8 mouse cellular contexts compared by ENCODE assay signal in genomic region chr14:30353291-30354126, GRCm38 (mm10).
DNase-seq lines count a peak whose midpoint lies in the region; ATAC-seq and TF ChIP-seq lines count a peak whose summit lies in the region.

No protein-coding gene starts in this region.

- peak overlapping the region; percentile 74 for H3K9ac ChIP-seq in intestine, embryonic 14.5 days (ENCODE audit: low read length)
- peak overlapping the region; percentile 72 for H3K9ac ChIP-seq in stomach, postnatal 0 days (ENCODE audit: low read length)

- H3K4me2 ChIP-seq in intestine, embryonic 14.5 days (ENCODE audit: low read length): peak overlapping the region; percentile 84
- H3K4me2 ChIP-seq in stomach, postnatal 0 days (replicated peaks; ENCODE audit: low read depth): peak overlapping the region; percentile 83

- ATAC-seq in frontal cortex, adult (ENCODE audit: low TSS enrichment): peak; percentile 16; the same call in 1 of the 2 replicates
- ATAC-seq in intestine, embryonic 14.5 days (replicated peaks; ENCODE audit: low FRiP score, low TSS enrichment, low read depth): peak; percentile 54; the same call in 1 of the 2 replicates
- peak; percentile 53 for ATAC-seq in stomach, postnatal 0 days (ENCODE audit: low FRiP score, low TSS enrichment)

- no peak for TF ChIP-seq CTCF in spleen, adult 2 months (IDR thresholded peaks at IDR 0.05; ENCODE audit: extremely low read depth, insufficient read depth, insufficient read length, insufficient replicate concordance)
- no peak for TF ChIP-seq CTCF in embryonic fibroblast, embryonic 13.5 days (IDR thresholded peaks at IDR 0.05; ENCODE audit: borderline replicate concordance, insufficient read depth, low read length)
- no peak for TF ChIP-seq CTCF in stomach, postnatal 0 days (IDR thresholded peaks at IDR 0.05; ENCODE audit: low read depth)

- no peaks in the 10 kb centered on the region for H3K36me3 ChIP-seq in spleen, adult 2 months (ENCODE audit: control insufficient read depth, insufficient read depth, low read length)
- H3K36me3 ChIP-seq in intestine, embryonic 14.5 days (ENCODE audit: control insufficient read depth, insufficient read depth, low read length): no peaks in the 10 kb centered on the region
- no peaks in the 10 kb centered on the region for H3K36me3 ChIP-seq in stomach, postnatal 0 days (ENCODE audit: control insufficient read depth, insufficient read depth, low read length)

- TF ChIP-seq EP300 in stomach, postnatal 0 days (optimal IDR thresholded peaks at IDR 0.05): no peak

- H3K9me3 ChIP-seq in intestine, embryonic 14.5 days (ENCODE audit: control insufficient read depth, low read length): no peaks in the 10 kb centered on the region
- no peaks in the 10 kb centered on the region for H3K9me3 ChIP-seq in stomach, postnatal 0 days (ENCODE audit: control insufficient read depth, low read length)

- H3K27me3 ChIP-seq in spleen, adult 2 months (ENCODE audit: control insufficient read depth, insufficient read depth, low read length): peaks cover 10% of the 10 kb centered on the region
- peaks cover 11% of the 10 kb centered on the region; the same call in 1 of the 2 replicates for H3K27me3 ChIP-seq in intestine, embryonic 14.5 days (replicated peaks; ENCODE audit: control insufficient read depth, insufficient read depth, low read length)
- no peaks in the 10 kb centered on the region for H3K27me3 ChIP-seq in stomach, postnatal 0 days (ENCODE audit: control insufficient read depth, insufficient read depth, low read length)

- peaks cover 7% of the 10 kb centered on the region for H3K4me1 ChIP-seq in spleen, adult 2 months (ENCODE audit: control insufficient read depth, insufficient read depth, insufficient read length)
- no peaks in the 10 kb centered on the region for H3K4me1 ChIP-seq in embryonic fibroblast, embryonic 13.5 days (ENCODE audit: control insufficient read depth, insufficient read depth, low read length)
- H3K4me1 ChIP-seq in intestine, embryonic 14.5 days (replicated peaks; ENCODE audit: control insufficient read depth, insufficient read depth, low read length): peaks cover 13% of the 10 kb centered on the region
- no peaks in the 10 kb centered on the region for H3K4me1 ChIP-seq in stomach, postnatal 0 days (replicated peaks; ENCODE audit: control insufficient read depth, insufficient read depth)

- peak overlapping the region; percentile 56 for H3K4me3 ChIP-seq in spleen, adult 2 months (ENCODE audit: extremely low read depth, insufficient read depth, insufficient read length)
- peak overlapping the region; percentile 20; the same call in 1 of the 2 replicates for H3K4me3 ChIP-seq in embryonic fibroblast, embryonic 13.5 days (ENCODE audit: insufficient read depth, low read length)
- peak overlapping the region; percentile 64 for H3K4me3 ChIP-seq in intestine, embryonic 14.5 days (ENCODE audit: low read depth, low read length)
- H3K4me3 ChIP-seq in stomach, postnatal 0 days (ENCODE audit: low read depth, low read length): peak overlapping the region; percentile 58

- H3K27ac ChIP-seq in spleen, adult 2 months (ENCODE audit: insufficient read depth, low read length): no peak overlapping the region
- H3K27ac ChIP-seq in embryonic fibroblast, embryonic 13.5 days (ENCODE audit: insufficient read depth, low read length): no peak overlapping the region
- H3K27ac ChIP-seq in intestine, embryonic 14.5 days (ENCODE audit: low read depth): peak overlapping the region; percentile 69
- H3K27ac ChIP-seq in stomach, postnatal 0 days (replicated peaks): peak overlapping the region; percentile 63

- 11% methylated on average over 107 of the region's 114 CpGs for WGBS in spleen, adult 2 months
- under 1% methylated on average over 93 of the region's 114 CpGs for WGBS in intestine, embryonic 14.5 days
- under 1% methylated on average over 42 of the region's 114 CpGs for WGBS in stomach, postnatal 0 days

- DNase-seq in frontal cortex, postnatal 36 days (ENCODE audit: low spot score in 2 of 2): no peak
- peak in 1 of 2 experiments; percentile 7 for DNase-seq in spleen, adult 2 months (ENCODE audit: low read depth in 1 of 2, low spot score in 2 of 2)
- DNase-seq in spleen, postnatal 10 days (ENCODE audit: low spot score in 2 of 2): no peak
- DNase-seq in intestine, embryonic 14.5 days (ENCODE audit: low spot score): peak; percentile 73
- peak; percentile 39 for DNase-seq in mesoderm, embryonic 11.5 days (ENCODE audit: low read depth, low spot score)
- peak; percentile 48 for DNase-seq in stomach, postnatal 0 days (ENCODE audit: low spot score)

- no peak for TF ChIP-seq POLR2A in spleen, adult 2 months (IDR thresholded peaks at IDR 0.05; ENCODE audit: low read depth, low read length)
- no peak for TF ChIP-seq POLR2A in embryonic fibroblast, embryonic 13.5 days (IDR thresholded peaks at IDR 0.05; ENCODE audit: low read depth, low read length)

Comparison
In these comparisons a context has a peak if more than half of its experiments do, and no peak if none do; other contexts are left out.
1. DNase-seq: peak in intestine, embryonic 14.5 days (single experiment), mesoderm, embryonic 11.5 days (single experiment) and stomach, postnatal 0 days (single experiment); none in frontal cortex, postnatal 36 days (0 of 2) and spleen, postnatal 10 days (0 of 2).
2. H3K27ac ChIP-seq: peak in intestine, embryonic 14.5 days (single experiment) and stomach, postnatal 0 days (single experiment); none in spleen, adult 2 months (single experiment) and embryonic fibroblast, embryonic 13.5 days (single experiment).
3. Peak in every context shown above with its lines, with median percentiles within 50 percentile points of each other: ATAC-seq and H3K4me3 ChIP-seq.